Mouse (Mus musculus): Measurements from ENCODE around the gene Oser1.

DNA sequence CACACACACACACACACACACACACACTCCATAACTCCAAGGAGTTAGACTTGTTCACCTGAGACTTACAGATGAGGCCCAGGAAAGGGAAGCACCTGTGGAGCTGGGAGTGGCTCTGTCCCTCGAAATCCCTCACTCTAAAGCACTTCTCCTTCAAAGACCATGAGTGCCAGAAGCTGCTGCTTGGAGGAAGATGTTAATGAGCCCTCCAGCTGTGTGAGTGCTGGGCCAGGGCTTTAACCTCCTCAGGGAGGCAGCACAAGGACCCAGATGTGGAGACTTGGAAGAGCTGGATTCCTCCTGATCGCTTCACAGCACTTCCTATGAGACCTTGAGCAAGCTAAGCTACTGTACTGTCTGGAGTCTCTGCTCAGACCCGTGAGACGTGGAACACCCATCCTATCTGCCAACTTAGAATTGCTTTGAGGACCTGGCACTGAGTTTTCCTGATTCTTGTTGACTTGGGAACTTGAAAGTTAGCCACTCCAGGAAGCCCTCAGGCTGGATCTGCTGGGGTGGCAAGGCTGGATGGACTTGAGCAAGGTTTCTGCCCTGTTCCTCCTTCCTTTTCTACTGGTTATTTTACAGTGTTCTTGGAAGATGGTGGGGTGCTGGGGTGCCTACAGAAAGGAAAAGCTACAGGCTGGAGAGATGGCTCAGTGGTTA is 4.0 kb upstream of the Oser1 start:
- TF ChIP-seq GATA1 (IDR thresholded peaks at IDR 0.05; ENCODE audit: borderline replicate concordance, low read length): no peak
- no peak for TF ChIP-seq FLI1 (IDR thresholded peaks at IDR 0.05; ENCODE audit: low read length)

Measured in megakaryocyte, embryonic 14.5 days (primary cell).